ENCODE assay signal across 24 mouse cellular contexts in genomic region chr10:40346776-40347403, GRCm38 (mm10). TPM values are rescaled to one million over a fixed set of nuclear protein-coding genes. Genes with fewer than 3 reads are reported as not detected.
DNase-seq lines count a peak whose midpoint lies in the region; ATAC-seq and TF ChIP-seq lines count a peak whose summit lies in the region.
"Had no signal": no experiment of that assay in that cellular context is flagged by ENCODE, and none has a peak within 500 bp of the region (broad histone marks: within the 10 kb centered on the region; RNA-seq: fewer than 3 reads in every experiment).

No protein-coding gene starts in this region.

- 71% methylated on average over 3 of the region's 3 CpGs for WGBS in liver, embryonic 13.5 days (ENCODE audit: insufficient replicate concordance)
- 73% methylated on average over 3 of the region's 3 CpGs for WGBS in liver, embryonic 11.5 days

- no peaks in the 10 kb centered on the region for H3K27me3 ChIP-seq in liver, embryonic 13.5 days
- H3K27me3 ChIP-seq in liver, embryonic 11.5 days (replicated peaks; ENCODE audit: control insufficient read depth, insufficient read depth, low read length), result no peaks in the 10 kb centered on the region
- H3K27me3 ChIP-seq in MEL (ENCODE audit: control insufficient read depth in 1 of 2, insufficient read depth in 2 of 2, low read length in 2 of 2), result no peaks in the 10 kb centered on the region
- H3K27me3 ChIP-seq: embryonic facial prominence, embryonic 13.5 days; hindbrain, embryonic 13.5 days; intestine, embryonic 15.5 days had no signal

- H3K9me3 ChIP-seq in liver, embryonic 13.5 days (replicated peaks), result no peaks in the 10 kb centered on the region
- H3K9me3 ChIP-seq in liver, embryonic 11.5 days (ENCODE audit: control insufficient read depth, low read length), result no peaks in the 10 kb centered on the region
- no peaks in the 10 kb centered on the region for H3K9me3 ChIP-seq in MEL (replicated peaks; ENCODE audit: insufficient read depth, low read length)
- H3K9me3 ChIP-seq: embryonic facial prominence, embryonic 10.5 days; embryonic facial prominence, embryonic 13.5 days; hindbrain, embryonic 10.5 days; hindbrain, embryonic 13.5 days; intestine, embryonic 15.5 days had no signal

- no peaks in the 10 kb centered on the region for H3K36me3 ChIP-seq in liver, embryonic 13.5 days
- H3K36me3 ChIP-seq in liver, embryonic 11.5 days (ENCODE audit: control insufficient read depth, insufficient read depth, low read length), result no peaks in the 10 kb centered on the region
- H3K36me3 ChIP-seq in MEL (ENCODE audit: control insufficient read depth in 1 of 2, insufficient read depth in 2 of 2, low read length in 2 of 2), result peaks cover 0 to 10% of the 10 kb centered on the region in 2 experiments; a peak in 2 of 4 replicates
- H3K36me3 ChIP-seq: embryonic facial prominence, embryonic 10.5 days; embryonic facial prominence, embryonic 13.5 days; hindbrain, embryonic 10.5 days; hindbrain, embryonic 13.5 days; intestine, embryonic 15.5 days had no signal

- no peak for TF ChIP-seq RAD21 in MEL (IDR thresholded peaks at IDR 0.05; ENCODE audit: low read depth, low read length)

- H3K4me1 ChIP-seq in liver, embryonic 13.5 days (replicated peaks), result peaks cover 27% of the 10 kb centered on the region
- H3K4me1 ChIP-seq in liver, embryonic 11.5 days (replicated peaks; ENCODE audit: control insufficient read depth, insufficient read depth, low read length), result peaks cover 14% of the 10 kb centered on the region; the same call in 1 of the 2 replicates
- peaks cover 2 to 6% of the 10 kb centered on the region in 2 experiments; a peak in 3 of 4 replicates for H3K4me1 ChIP-seq in MEL (ENCODE audit: control insufficient read depth in 1 of 2, insufficient read depth in 2 of 2, low read length in 2 of 2)

- peaks cover 6% of the 10 kb centered on the region; the same call in 1 of the 2 replicates for H3K79me2 ChIP-seq in MEL (ENCODE audit: control insufficient read depth, insufficient read depth, low read length, poor library complexity)

- H3K9ac ChIP-seq in liver, embryonic 13.5 days, result no peak overlapping the region
- no peak overlapping the region for H3K9ac ChIP-seq in liver, embryonic 11.5 days (ENCODE audit: low read depth, low read length)
- no peak overlapping the region; the same call in 1 of the 2 replicates for H3K9ac ChIP-seq in MEL (ENCODE audit: control insufficient read depth, low read depth, low read length, poor library complexity, severe bottlenecking)
- H3K9ac ChIP-seq: embryonic facial prominence, embryonic 13.5 days; forebrain, postnatal 0 days; hindbrain, embryonic 13.5 days had no signal

- TF ChIP-seq POLR2A in MEL (IDR thresholded peaks at IDR 0.05; ENCODE audit: control insufficient read depth in 1 of 2, insufficient read depth in 1 of 2, low read depth in 1 of 2, low read length in 2 of 2, poor library complexity in 1 of 2), result no peak

- peak overlapping the region; percentile 100 for H3K27ac ChIP-seq in liver, embryonic 13.5 days
- no peak overlapping the region for H3K27ac ChIP-seq in liver, embryonic 11.5 days (ENCODE audit: low read depth, low read length)
- peak overlapping the region; percentile 94 for H3K27ac ChIP-seq in MEL (ENCODE audit: control insufficient read depth, low read depth, low read length)
- H3K27ac ChIP-seq: gastrocnemius, adult 2 months had no signal

- DNase-seq in cerebellum, adult 9-10 months, result peak; percentile 17
- DNase-seq in cerebellum, adult 8-10 months, result no peak
- no peak for DNase-seq in liver, embryonic 13.5 days
- DNase-seq in liver, embryonic 11.5 days (ENCODE audit: low spot score), result no peak
- DNase-seq in MEL (ENCODE audit: low read depth, low spot score), result peak; percentile 58
- no peak for DNase-seq in adrenal gland, adult 2 months
- DNase-seq: adrenal gland, postnatal 10 days; adrenal gland, postnatal 36 days; cerebellum, adult 18-20 months; cerebellum, postnatal 10 days; cerebellum, postnatal 36 days; embryo, embryonic 11 days; forebrain, postnatal 0 days; gastrocnemius, adult 2 months; gastrocnemius, postnatal 14 days; heart, postnatal 36 days had no signal

- TF ChIP-seq CTCF in MEL (IDR thresholded peaks at IDR 0.05 in 2 of 3, conservative IDR thresholded peaks at IDR 0.05 in 1 of 3; ENCODE audit: control insufficient read depth in 1 of 3, insufficient read depth in 1 of 3, low read depth in 2 of 3, low read length in 3 of 3, poor library complexity in 1 of 3, severe bottlenecking in 1 of 3), result no peak

- ATAC-seq in liver, embryonic 13.5 days (ENCODE audit: low read depth), result no peak
- no peak for ATAC-seq in liver, embryonic 11.5 days (replicated peaks; ENCODE audit: low FRiP score)
- ATAC-seq: activated CD4-positive, CD25-positive, alpha-beta regulatory T cell, adult 4 months; forebrain, embryonic 14.5 days; forebrain, postnatal 0 days; hindbrain, embryonic 16.5 days; intestine, embryonic 15.5 days had no signal

- no peak for TF ChIP-seq EP300 in MEL (IDR thresholded peaks at IDR 0.05; ENCODE audit: low read depth in 1 of 2, low read length in 2 of 2)

- H3K4me3 ChIP-seq in liver, embryonic 13.5 days (replicated peaks), result no peak overlapping the region
- no peak overlapping the region for H3K4me3 ChIP-seq in liver, embryonic 11.5 days (ENCODE audit: low read depth, low read length)
- peak overlapping the region; percentile 49 to 53; a peak in 3 of 4 replicates for H3K4me3 ChIP-seq in MEL (ENCODE audit: control insufficient read depth in 1 of 2, insufficient read depth in 1 of 2, low read depth in 2 of 2, low read length in 2 of 2)
- H3K4me3 ChIP-seq: embryonic facial prominence, embryonic 13.5 days; gastrocnemius, adult 2 months had no signal

- H3K4me2 ChIP-seq in liver, embryonic 13.5 days, result peak overlapping the region; percentile 95
- H3K4me2 ChIP-seq in liver, embryonic 11.5 days, result no peak overlapping the region

TF ChIP-seq in MEL, 35 proteins besides CTCF, POLR2A, EP300 and RAD21:
- no peak for TF ChIP-seq MEF2A (IDR thresholded peaks at IDR 0.05; ENCODE audit: extremely low read depth, insufficient replicate concordance, low read depth, low read length, poor library complexity, severe bottlenecking)
- peak; percentile 92 for TF ChIP-seq ZNF384 (IDR thresholded peaks at IDR 0.05; ENCODE audit: low read depth, low read length)
- no peak for TF ChIP-seq TCF12 (IDR thresholded peaks at IDR 0.05; ENCODE audit: low read depth, low read length)
TF ChIP-seq in MEL: peak in this region for 1.

RNA-seq across cellular contexts. Expression of gene Cdk19, which starts 7.5 kb away (rescaled TPM):
- 2.6 and 3.0 TPM in 2 replicates for polyA plus RNA-seq in liver, embryonic 13.5 days (2015; fragmentation: Nextera tagmentation; extraction: Ambion mirVana)
- 4.4 and 4.6 TPM in 2 replicates for polyA plus RNA-seq in liver, embryonic 11.5 days (2014; fragmentation: Nextera tagmentation; extraction: Ambion mirVana)
- 2.8 and 4.8 TPM in 2 replicates for total RNA-seq in MEL (2012; rRNA removed)
- polyA plus RNA-seq in MEL (2012; ENCODE audit: insufficient read depth in 1 of 2, insufficient read length in 2 of 2, low read depth in 1 of 2, low replicate concordance in 2 of 2, missing spikeins in 1 of 2), result 1 to 10 TPM in 1 of 2 experiments, not detected in 1; 8.2 TPM
- 10 to 100 TPM in 1 of 2 experiments, 1 to 10 TPM in 1; 8.7 to 12.7 TPM for total RNA-seq in adrenal gland, adult 2 months (2021)
- polyA plus RNA-seq in adrenal gland, adult 2 months (2012; rRNA removed), result 5.2 and 5.8 TPM in 2 replicates

RNA-seq across cellular contexts. Expression of gene Amd1, which starts 44.9 kb away (rescaled TPM):
- 58.0 and 79.3 TPM in 2 replicates for polyA plus RNA-seq in liver, embryonic 13.5 days (2015; fragmentation: Nextera tagmentation; extraction: Ambion mirVana)
- 130 and 136 TPM in 2 replicates for polyA plus RNA-seq in liver, embryonic 11.5 days (2014; fragmentation: Nextera tagmentation; extraction: Ambion mirVana)
- total RNA-seq in MEL (2012; rRNA removed), result 84.7 and 102 TPM in 2 replicates
- 10 to 100 TPM in 1 of 2 experiments, not detected in 1; 81.2 TPM for polyA plus RNA-seq in MEL (2012; ENCODE audit: insufficient read depth in 1 of 2, insufficient read length in 2 of 2, low read depth in 1 of 2, low replicate concordance in 2 of 2, missing spikeins in 1 of 2)
- total RNA-seq in adrenal gland, adult 2 months (2021), result 10 to 100 TPM; 39.5 to 47.5 TPM
- polyA plus RNA-seq in adrenal gland, adult 2 months (2012; rRNA removed), result 1.8 and 2.0 TPM in 2 replicates

Comparison
In these comparisons a context has a peak if more than half of its experiments do, and no peak if none do; other contexts are left out.
1. DNase-seq: peak in cerebellum, adult 9-10 months (single experiment) and MEL (single experiment); none in cerebellum, adult 8-10 months (single experiment), liver, embryonic 13.5 days (single experiment), liver, embryonic 11.5 days (single experiment) and adrenal gland, adult 2 months (single experiment).
2. H3K4me3 ChIP-seq: peak in MEL (2 of 2); none in liver, embryonic 13.5 days (single experiment) and liver, embryonic 11.5 days (single experiment).
3. RNA of gene Amd1, which starts 44.9 kb away (polyA plus RNA-seq): 130 to 136 TPM in liver, embryonic 11.5 days, 81.2 TPM in MEL and 58.0 to 79.3 TPM in liver, embryonic 13.5 days; 1.8 to 2.0 TPM in adrenal gland, adult 2 months; every median in the first group is over 10 times any median in the second.